Mouse (Mus musculus) heart, embryonic 14.5 days (tissue): ENCODE data around the gene Gstm3. TPM values are rescaled to one million over a fixed set of nuclear protein-coding genes. Genes with fewer than 3 reads are reported as not detected.
"Not testable (repeated sequence)": the region's sequence is repeated elsewhere in the genome, so short reads cannot be mapped to it uniquely, and the experiment has no call there.

Experiments used
- ATAC-seq: fragments of 200-750 bp; cut with Nextera tagmentation; 2 replicates; pipeline ENCODE4 v1.8.0; 2017; ENCODE audit warnings: low read depth, moderate TSS enrichment; ENCODE audit not compliant: insufficient number of reproducible peaks, insufficient read depth, low FRiP score
- H3K27ac ChIP-seq, 2 experiments: fragments of 200-500 bp in 1 of 2; fragments of 300-500 bp in 1 of 2; sonication (generic) in 1 of 2; replicated peaks in 1 of 2; 2 replicates each; pipeline ENCODE4 v1.5.1; 2012 to 2014; ENCODE audit warnings: low read depth in 2 of 2, low read length in 2 of 2, control low read depth in 1 of 2, mild to moderate bottlenecking in 1 of 2, mixed read lengths in 1 of 2; ENCODE audit not compliant: control insufficient read depth in 1 of 2, insufficient read depth in 1 of 2
- H3K27me3 ChIP-seq: fragments of 300-500 bp; sonication (generic); 2 replicates; pipeline ENCODE4 v1.6.1; 2014; ENCODE audit warnings: mild to moderate bottlenecking, low read length, control low read depth; ENCODE audit not compliant: control insufficient read depth, insufficient read depth
- H3K36me3 ChIP-seq: fragments of 300-500 bp; sonication (generic); 2 replicates; pipeline ENCODE4 v1.6.1; 2014; ENCODE audit warnings: mild to moderate bottlenecking, control low read depth, low read length, mixed read lengths; ENCODE audit not compliant: control insufficient read depth, insufficient read depth
- H3K4me1 ChIP-seq, 2 experiments: fragments of 200-500 bp in 1 of 2; fragments of 300-500 bp in 1 of 2; sonication (generic) in 1 of 2; 2 replicates each; pipeline ENCODE4 v1.6.1; 2012 to 2014; ENCODE audit warnings: low read length in 2 of 2, control low read depth in 1 of 2, mixed read lengths in 1 of 2; ENCODE audit not compliant: control insufficient read depth in 2 of 2, insufficient read depth in 2 of 2
- H3K4me2 ChIP-seq: fragments of 300-500 bp; sonication (generic); 2 replicates; pipeline ENCODE4 v1.6.1; 2014; ENCODE audit warnings: mild to moderate bottlenecking, low read length
- H3K4me3 ChIP-seq, 2 experiments: fragments of 200-500 bp in 1 of 2; fragments of 300-500 bp in 1 of 2; sonication (generic) in 1 of 2; 2 replicates each; pipeline ENCODE4 v1.5.1; 2012 to 2014; ENCODE audit warnings: low read length in 2 of 2, mild to moderate bottlenecking in 2 of 2, control low read depth in 1 of 2, low read depth in 1 of 2, moderate library complexity in 1 of 2; ENCODE audit not compliant: control insufficient read depth in 1 of 2, insufficient read depth in 1 of 2
- H3K9ac ChIP-seq: fragments of 300-500 bp; sonication (generic); 2 replicates; pipeline ENCODE4 v1.6.1; 2014; ENCODE audit warnings: mild to moderate bottlenecking, low read length
- H3K9me3 ChIP-seq: fragments of 300-500 bp; sonication (generic); 2 replicates; pipeline ENCODE4 v1.6.1; 2016; ENCODE audit warnings: low read length, control low read depth; ENCODE audit not compliant: control insufficient read depth
- WGBS: fragments of 180-500 bp; shearing (Covaris S2); extraction: QIAGEN DNeasy Blood & Tissue Kit; methylation state at CpG from one replicate; pipeline ENCODE4 v1.1.7; 2014; 5-methylcytosine and 5-hydroxymethylcytosine counted together
- polyA plus RNA-seq: library from polyadenylated mRNA; unstranded; fragments of >200 nt; fragmentation: Nextera tagmentation; extraction: Ambion mirVana; gene quantifications from 2 replicates; pipeline ENCODE4 v1.2.1, GENCODE M21; 2014

The Gstm3 gene
- polyA plus RNA-seq, 1 experiment from 2014 or later, result not detected

GRCm38 (mm10) chr3:107953328-107953755 is 15.7 kb downstream of the Gstm3 start:
- Histone ChIP-seq H3K4me2 (no peak overlapping the region), H3K9me3 (no peaks in the 10 kb centered on the region), H3K4me1 (peaks cover 5 to 6% of the 10 kb centered on the region in 2 experiments; a peak in 2 of 4 replicates), H3K27ac (no peak overlapping the region), H3K4me3 (no peak overlapping the region), H3K9ac (no peak overlapping the region), H3K36me3 (no peaks in the 10 kb centered on the region), H3K27me3 (no peaks in the 10 kb centered on the region)
- ATAC-seq, result peak; percentile 44; the same call in 1 of the 2 replicates
- WGBS, result 12% methylated on average over 6 of the region's 6 CpGs

DNA sequence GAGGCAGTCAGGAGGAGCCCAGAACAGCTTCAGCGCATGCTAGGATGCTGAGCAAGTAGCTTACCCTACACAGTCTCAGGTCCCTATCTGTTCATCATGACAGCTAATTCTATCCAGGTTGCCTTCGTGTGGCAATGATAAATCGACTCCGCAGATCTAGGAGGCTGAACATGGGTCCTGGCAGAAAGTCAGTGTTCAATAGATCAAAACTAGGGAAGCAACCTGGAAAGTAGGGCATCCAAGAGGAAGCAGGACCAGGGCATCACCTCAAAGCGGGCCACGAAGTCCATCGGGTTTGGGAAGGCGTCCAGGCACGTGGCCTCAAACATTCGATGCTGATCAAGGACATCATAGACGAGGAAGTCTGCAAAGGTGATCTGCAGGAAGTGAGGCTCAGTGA is 18.6 kb downstream of the Gstm3 start:
- Histone ChIP-seq H3K9ac (no peak overlapping the region), H3K27ac (no peak overlapping the region), H3K4me3 (no peak overlapping the region), H3K27me3 (no peaks in the 10 kb centered on the region), H3K4me1 (peaks cover 5 to 6% of the 10 kb centered on the region in 2 experiments; a peak in 2 of 4 replicates), H3K9me3 (no peaks in the 10 kb centered on the region), H3K36me3 (no peaks in the 10 kb centered on the region), H3K4me2 (no peak overlapping the region)
- ATAC-seq, result no peak
- WGBS, result 78% methylated on average over 11 of the region's 11 CpGs

DNA sequence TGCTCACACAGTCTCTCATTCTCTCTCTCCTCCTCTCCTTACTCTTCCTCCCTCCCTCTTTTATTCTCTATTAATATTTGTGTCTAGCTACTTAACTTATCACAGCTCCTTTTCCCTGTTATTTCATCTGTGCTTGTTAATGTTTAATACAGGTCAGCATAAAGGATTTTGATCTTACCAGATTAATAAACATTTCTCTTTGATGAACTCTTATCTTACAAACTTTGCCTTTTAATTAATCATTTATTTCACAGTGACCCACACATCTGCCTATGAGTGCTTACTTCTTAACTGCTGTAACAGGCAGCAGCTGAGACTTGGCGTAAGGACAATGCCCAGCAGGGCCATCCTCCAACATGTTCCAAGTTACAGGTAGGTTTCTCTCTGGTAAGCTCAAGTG is 19.6 kb downstream of the Gstm3 start:
- H3K36me3 ChIP-seq, H3K9ac ChIP-seq, H3K27ac ChIP-seq, H3K27me3 ChIP-seq, H3K4me3 ChIP-seq, H3K9me3 ChIP-seq, H3K4me1 ChIP-seq, H3K4me2 ChIP-seq, ATAC-seq: not testable (repeated sequence)
- WGBS, result 95% methylated on average over 1 of the region's 1 CpGs

GRCm38 (mm10) chr3:107945729-107946128 is 23.4 kb downstream of the Gstm3 start:
- Histone ChIP-seq H3K4me3 (no peak overlapping the region), H3K9me3 (no peaks in the 10 kb centered on the region), H3K27me3 (no peaks in the 10 kb centered on the region), H3K4me2 (no peak overlapping the region), H3K4me1 (peaks cover 6 to 10% of the 10 kb centered on the region in 2 experiments; a peak in 3 of 4 replicates), H3K36me3 (no peaks in the 10 kb centered on the region), H3K27ac (no peak overlapping the region), H3K9ac (no peak overlapping the region)
- WGBS, result 59% methylated on average over 4 of the region's 4 CpGs
- ATAC-seq, result no peak

DNA sequence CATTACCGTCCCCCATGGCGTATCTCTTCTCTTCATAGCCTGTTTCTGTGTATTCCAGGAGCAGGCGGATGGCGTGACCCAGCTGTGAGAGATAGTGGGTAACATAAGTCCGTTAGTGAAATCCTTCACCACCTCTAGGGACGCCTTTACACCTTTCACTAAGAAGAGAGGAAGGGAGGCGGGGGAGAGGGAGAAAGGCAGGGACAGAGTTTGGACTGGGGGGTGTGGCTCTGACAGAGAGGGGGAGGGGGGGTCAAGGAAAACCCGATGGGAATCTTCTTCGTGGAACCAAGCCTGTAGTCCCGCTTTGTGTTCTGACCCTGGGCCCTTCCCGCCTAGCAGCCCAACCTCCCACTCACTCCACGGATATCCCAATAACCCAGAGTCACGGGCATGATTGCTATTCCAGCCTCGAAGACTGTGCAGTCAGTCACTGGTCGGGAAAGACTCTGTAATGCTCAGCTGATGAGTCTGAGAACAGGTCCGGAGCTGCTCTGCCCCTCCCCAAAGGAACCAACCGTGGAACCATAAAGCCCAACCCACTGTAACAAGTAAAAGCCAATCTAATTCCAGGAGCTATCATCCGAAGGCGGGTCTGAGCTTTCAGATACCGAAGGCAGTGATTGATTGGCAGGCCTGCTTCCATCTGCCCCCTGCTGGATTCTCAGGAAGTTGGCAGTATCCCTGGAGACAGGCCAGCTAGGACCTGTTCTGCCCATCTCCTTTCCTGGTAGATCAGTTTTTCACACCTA is 25.7 kb downstream of the Gstm3 start, which contains the start of gene Gstm6:
Gstm6 (minus strand) TSS at position 511 of the 752 bp plus-strand sequence.
- 12% methylated on average over 20 of the region's 20 CpGs for WGBS
- Histone ChIP-seq H3K4me1 (peaks cover 13 to 23% of the 10 kb centered on the region in 2 experiments; a peak in 3 of 4 replicates), H3K4me2 (peak within 1 kb of the TSS; percentile 67), H3K9ac (peak within 1 kb of the TSS; percentile 59), H3K27ac (no peak within 1 kb of the TSS), H3K36me3 (no peaks in the 10 kb centered on the region), H3K4me3 (peak within 1 kb of the TSS; percentile 30 to 40), H3K9me3 (no peaks in the 10 kb centered on the region), H3K27me3 (no peaks in the 10 kb centered on the region)
- ATAC-seq, result no peak

DNA sequence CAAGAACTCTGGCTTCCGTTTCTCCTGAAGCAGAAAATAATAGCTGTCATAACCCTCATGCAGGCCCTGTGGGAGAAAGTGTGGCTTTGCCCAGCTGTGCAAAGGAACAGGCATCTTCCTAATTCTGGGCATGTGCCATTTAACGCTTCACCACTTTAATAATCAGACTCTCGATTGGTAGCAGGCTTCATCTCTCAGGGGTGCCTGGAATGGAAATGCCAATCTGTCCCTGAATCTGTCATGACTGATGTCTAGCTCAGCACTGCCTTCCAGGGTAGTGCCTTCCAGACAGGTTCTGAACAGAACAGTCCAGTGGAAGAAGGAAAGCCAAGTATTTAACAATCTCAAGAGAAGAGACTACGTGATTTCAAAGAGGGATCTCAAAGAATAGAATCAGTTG is 27.8 kb downstream of the Gstm3 start:
- H3K27me3 ChIP-seq, result no peaks in the 10 kb centered on the region
- H3K9ac ChIP-seq, result no peak overlapping the region
- no peak overlapping the region for H3K27ac ChIP-seq
- no peak overlapping the region for H3K4me2 ChIP-seq
- no peak overlapping the region for H3K4me3 ChIP-seq
- H3K4me1 ChIP-seq, result peaks cover 13 to 23% of the 10 kb centered on the region in 2 experiments; a peak in 3 of 4 replicates
- H3K36me3 ChIP-seq, result no peaks in the 10 kb centered on the region
- WGBS, result 60% methylated on average over 4 of the region's 4 CpGs
- ATAC-seq, result no peak
- H3K9me3 ChIP-seq, result no peaks in the 10 kb centered on the region

- Histone ChIP-seq H3K4me3 (no peak overlapping the region), H3K4me1 (peaks cover 13 to 28% of the 10 kb centered on the region in 2 experiments; a peak in 3 of 4 replicates), H3K27ac (peak overlapping the region in 1 of 2 experiments; percentile 55; a peak in 2 of 4 replicates), H3K27me3 (no peaks in the 10 kb centered on the region), H3K4me2 (no peak overlapping the region), H3K36me3 (no peaks in the 10 kb centered on the region), H3K9ac (no peak overlapping the region), H3K9me3 (no peaks in the 10 kb centered on the region)
- no peak for ATAC-seq
- WGBS, result 34% methylated on average over 7 of the region's 7 CpGs
Measured at GRCm38 (mm10) chr3:107940524-107940923, 28.6 kb downstream of the Gstm3 start.
